Mouse (Mus musculus) embryo, embryonic 10.5 days (tissue): ENCODE data around the gene Rpgrip1l.

Source experiments
- DNase-seq: peaks from one replicate; pipeline ENCODE4 v3.0.0-alpha.2; 2015; ENCODE audit warnings: low spot score

Rpgrip1l gene

DNA sequence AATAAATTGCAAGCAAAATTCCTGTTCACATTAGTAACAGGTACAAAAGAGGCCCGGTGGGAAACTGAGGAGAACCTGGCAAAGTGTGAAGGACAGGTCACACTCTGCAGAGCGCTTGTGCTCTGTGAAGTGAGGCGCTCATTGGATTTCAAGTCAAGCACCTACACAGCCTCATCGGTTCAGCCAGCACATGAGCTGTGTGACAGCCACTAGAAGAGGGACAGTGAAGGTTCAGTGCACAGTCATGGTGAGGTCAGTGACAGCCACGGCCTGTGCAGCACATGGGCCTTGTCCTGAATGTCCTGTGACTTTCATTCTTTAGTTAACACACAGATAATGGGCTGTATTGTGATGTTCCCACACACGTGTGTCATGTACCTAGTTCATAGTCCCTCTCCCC, 107.2 kb downstream of the Rpgrip1l start:
- no peak for DNase-seq

DNA sequence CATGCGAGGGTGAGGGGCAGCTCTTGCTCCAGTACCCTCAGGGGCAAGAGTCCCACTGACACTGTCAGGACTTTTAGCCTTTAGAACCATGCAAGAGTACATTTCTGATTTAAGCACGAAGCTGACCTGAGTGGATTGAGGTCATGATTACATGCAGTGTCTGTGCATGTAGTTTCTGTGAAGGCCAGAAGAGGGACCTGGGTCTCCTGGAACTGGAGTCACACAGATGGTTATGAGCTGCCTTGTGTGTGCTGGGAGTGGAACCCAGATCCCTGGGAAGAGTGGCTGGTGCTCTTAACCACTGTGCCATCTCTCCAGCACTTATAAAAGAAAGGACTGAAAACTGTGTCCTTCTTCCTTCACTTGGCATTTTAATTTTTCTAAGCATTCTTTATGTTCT, 111.9 kb downstream of the Rpgrip1l start:
- DNase-seq = no peak

DNA sequence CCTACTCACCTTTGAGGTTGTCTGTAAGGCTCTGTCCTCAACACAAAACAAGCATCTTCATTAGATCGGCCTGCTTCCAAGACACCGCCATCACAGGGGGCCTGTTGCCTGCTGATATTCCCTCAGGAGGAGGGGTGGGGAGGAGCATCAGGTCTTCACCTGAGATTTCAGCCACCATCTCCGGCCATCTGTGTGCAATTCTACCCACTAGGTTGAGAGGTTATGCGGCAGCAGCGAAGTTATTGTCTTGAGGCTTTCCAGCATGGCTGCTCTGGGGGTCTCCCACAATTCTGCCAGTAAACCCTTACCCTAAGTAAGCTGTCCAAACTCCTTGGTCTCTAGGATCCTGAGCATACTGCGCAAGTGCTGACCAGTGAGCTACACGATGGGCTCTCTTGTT, 113.2 kb downstream of the Rpgrip1l start, which contains the start of gene Aktip:
Gene Aktip (minus strand): TSS at position 101 of the 400 bp plus-strand sequence.
- no peak for DNase-seq

DNA sequence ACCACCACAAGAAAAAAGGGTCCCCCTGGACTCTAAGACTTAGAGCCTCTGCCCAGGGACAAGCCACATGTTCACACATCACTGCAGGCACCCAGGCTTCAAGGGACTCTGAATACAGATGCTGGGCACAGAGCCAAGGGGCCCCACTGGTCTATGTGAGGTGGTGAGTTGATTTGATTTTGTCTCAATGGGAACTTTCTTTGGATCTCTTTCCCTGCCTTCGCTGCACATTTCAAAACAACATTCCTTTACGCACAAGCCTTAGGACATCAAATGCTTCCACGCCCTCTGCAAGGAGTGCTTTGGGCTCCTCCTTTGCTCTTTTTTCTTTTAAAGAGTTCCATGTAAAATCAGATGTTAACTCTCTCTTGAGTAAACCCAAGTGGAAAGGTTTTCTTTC, 115.0 kb downstream of the Rpgrip1l start:
- DNase-seq = no peak

DNA sequence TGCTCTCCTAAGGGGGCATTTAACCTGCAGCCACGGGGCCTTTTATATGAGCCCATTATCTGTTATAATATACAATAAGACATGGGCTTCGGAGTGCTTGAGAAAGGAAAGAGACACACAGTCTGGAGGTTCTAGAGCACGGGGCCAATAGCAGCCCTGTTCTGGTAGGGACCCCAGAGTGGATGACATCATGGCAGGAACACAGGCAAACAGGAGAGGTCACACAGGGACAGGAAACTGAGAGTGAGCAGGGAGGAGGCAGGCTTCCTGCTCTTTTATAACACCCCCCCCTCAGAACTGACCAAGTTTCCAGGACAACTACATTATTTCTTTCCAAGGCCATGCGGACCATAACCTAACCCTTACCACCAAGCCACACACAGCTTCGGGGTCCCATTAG, 115.8 kb downstream of the Rpgrip1l start:
- DNase-seq = no peak

DNA sequence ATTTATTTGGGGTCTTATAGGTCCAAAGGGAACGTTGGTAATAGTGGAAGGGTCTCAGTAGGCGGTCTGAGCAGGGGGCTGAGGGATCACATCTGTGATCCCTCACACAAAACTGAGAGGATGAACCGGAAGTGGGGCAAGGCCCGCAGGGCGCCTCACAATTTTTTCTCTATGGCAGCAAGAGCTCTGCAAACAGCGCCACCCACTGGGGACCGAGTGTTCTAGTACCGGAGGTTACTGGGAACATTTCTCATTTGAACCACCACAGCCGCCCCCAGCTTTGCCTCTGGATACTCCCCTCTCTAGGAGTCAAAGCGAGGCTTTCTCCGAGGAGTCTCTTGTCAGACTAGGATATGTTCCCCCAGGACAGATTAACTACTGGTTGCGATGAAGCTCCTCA, 116.4 kb downstream of the Rpgrip1l start:
- DNase-seq = no peak

DNA sequence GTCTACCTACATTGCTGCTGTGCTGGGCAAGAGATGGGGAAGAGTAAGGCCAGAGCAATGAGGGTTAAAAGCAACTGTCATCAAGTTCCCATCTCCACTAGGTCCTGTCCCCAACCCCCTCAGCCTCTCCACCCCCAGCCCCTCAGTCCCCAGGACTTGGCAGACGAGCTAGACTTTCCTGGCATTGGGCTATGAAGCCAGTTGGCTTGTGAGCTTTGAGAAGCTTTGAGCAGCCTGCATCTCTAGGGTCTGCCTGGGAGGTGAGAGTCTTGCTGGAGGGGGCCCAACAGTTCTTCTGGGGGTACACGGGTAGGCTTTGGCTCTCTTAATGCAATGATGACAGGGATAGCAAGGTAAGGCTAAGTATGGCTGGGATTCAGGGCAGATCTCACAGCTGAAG, 119.0 kb downstream of the Rpgrip1l start:
- no peak for DNase-seq

DNA sequence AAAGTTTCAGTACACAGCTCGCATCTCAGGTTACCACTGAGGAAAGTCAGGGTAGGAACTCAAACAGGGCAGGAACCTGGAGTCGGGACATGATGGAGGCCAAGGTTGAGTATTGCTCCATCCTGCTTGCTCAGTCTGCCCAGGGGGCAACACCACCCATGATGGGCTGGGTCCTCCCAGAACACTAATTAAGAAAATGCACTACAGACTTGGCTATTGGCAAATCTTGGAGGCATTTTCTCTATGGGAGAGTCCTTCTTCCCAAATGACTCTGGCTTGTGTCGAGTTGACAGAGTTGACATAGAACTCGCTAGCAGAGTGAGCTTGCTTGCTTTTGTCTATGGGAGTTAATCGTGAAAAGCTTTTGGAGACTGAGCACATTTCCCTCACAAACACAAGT, 120.1 kb downstream of the Rpgrip1l start:
- no peak for DNase-seq

DNA sequence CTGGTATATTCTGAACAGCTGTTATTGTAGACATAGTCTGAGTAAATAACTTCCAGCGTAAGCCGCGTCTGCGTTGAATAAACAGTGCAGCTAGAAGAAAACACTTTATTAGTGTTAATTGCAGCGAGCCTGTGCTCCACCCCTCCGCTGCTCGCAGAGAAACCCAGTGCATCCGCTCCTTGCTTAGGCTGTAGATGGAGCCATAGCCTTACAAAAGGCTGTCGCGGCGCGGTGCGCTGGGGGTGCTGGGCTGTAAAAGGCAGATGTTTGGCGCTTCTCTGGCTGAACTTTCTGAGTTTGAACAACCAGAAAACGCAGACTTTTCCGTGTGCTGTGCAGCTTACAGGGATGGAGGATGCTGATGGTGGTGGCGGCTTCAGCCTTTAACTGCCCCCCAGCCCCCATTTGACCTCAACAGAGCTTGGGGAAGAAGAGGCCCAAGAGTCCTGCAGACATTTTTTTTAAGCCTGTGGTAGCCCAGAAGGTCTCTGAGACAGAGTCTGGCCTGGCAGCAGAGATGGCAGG, 122.2 kb downstream of the Rpgrip1l start:
- DNase-seq = peak; percentile 87

DNA sequence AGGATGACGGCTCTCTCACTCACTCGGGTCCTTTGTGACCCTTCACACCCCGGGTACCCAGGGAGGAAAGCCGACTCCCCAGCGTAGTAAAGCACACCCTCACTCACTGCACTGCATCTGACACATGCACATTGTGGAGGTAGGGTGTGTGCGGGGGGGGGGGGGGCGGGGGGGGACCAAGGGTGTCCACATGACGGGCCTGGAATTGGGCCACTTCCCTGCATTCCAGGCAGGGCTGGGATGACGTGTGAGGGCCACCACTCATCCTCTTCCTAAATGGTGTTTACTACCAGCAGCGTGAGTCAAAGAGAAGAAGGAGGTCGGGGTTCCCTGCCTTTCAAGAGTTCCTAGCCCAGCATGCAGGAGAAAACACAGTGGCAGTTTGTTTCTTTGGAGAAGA, 124.9 kb downstream of the Rpgrip1l start:
- DNase-seq = no peak

DNA sequence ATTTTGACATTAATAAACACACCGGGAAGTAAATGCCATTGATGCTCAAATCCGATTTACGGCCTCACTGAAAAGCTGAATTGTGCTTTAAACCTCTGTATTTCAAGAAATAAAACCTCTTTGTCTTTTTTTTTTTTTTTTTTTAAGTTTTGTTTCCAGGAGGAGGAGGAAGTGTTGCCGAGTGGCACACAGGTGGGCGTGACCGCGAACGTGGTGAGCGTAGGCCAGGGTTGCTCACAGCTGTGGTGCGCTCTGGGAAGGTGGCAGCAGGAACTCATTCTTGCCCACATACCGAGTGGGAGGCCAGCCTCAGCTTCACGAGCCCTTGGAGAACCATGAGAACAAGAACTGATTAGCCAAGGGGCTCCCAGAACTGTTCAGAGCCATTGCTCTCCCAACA, 126.7 kb downstream of the Rpgrip1l start:
- DNase-seq = no peak

DNA sequence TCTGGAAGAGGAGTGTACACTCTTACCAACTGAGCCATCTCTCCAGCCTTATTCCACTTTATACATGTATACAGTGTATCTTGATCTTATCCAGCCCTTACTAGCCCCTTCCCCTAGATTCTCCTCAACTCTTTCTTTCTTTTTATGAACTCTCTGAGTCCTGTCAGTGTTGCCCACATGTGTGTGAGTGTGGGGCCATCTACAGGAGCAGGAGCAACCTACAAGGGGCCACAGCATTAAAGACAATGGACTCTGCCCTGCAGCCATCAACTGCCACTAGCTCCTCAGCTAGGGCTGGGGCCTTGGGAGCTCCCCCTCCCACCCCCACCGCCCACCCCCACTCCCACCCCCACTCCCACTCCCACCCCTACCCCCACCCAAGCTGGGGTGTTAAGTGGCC, 135.4 kb downstream of the Rpgrip1l start:
- DNase-seq = no peak

DNA sequence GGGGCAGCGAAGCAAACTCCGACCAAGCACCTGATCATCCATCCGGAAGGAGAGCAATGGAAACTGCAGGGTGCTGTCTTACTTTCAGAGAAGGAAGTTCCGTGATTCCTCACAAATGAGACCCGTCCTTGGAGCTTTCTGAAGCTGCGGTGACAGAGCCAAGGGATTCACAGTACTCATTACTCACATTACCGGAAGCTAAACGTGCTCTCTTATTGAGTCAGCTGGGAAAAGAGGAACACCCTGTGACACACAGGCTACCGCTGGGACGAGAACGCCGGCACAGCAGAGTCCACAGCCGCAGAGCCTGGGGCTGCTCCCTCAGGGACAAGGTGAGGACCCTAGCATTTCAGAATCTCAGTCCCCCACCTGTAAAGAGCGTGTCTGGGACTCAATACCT, 136.9 kb downstream of the Rpgrip1l start:
- no peak for DNase-seq

DNA sequence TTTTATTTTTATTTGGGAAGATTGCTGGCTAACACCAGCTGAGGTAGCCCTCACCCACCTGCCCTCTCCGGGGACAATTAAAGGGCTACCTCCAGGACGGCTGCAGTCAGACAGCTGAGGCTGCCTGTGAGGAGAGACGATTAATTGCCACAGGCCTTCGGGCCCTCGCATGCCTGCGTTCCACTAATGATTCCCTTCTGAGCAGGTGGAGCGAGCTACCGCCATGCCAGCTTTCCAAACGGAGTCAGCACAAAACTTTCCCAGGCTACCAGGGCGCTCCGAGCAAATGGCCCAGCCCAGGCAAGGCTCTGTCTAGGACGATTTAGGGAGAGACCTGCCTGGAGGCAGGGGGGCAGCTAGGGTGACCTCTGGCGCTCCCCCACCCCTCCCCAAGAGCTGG, 141.5 kb downstream of the Rpgrip1l start:
- DNase-seq = peak; percentile 23

DNA sequence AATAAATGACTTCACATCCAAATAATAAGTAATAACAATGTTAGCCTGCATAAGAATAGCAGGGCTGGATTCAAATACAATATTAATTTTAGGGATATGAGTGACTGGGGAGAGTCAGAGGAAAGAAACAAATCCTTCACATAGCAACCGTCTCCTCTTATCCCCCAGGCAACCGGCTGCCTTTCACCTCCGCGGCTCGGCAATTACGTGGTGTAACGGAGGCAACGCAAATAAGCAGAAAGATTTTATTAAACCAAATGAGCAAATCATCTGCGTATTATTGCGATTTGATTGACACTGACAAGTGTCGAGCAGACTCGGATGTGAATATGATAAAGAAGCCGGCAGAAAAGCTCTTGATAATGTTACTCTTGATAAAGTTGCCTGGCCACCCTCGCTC, 142.1 kb downstream of the Rpgrip1l start:
- DNase-seq = peak; percentile 50

DNA sequence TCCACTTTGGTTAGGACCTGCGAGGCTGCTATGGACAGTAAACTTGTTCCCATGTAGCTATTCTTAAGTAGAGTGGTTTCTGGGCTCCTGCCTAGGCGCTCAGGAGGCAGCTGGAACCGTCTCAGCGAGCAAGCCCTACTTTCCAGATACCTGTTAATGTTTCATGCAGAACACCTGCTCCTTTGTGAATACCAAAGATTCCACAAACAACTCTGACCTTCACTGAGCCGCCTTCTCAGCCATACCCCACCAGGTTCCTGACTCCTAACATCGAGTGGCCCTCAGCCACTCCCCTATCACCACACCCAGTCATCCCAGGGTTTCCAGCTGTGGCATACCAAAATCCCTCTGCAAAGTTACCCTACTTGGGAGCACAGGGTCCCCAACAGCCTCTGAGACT, 142.9 kb downstream of the Rpgrip1l start:
- no peak for DNase-seq
